Comparison of ENCODE assay signal across 9 mouse cellular contexts in the genomic region with DNA sequence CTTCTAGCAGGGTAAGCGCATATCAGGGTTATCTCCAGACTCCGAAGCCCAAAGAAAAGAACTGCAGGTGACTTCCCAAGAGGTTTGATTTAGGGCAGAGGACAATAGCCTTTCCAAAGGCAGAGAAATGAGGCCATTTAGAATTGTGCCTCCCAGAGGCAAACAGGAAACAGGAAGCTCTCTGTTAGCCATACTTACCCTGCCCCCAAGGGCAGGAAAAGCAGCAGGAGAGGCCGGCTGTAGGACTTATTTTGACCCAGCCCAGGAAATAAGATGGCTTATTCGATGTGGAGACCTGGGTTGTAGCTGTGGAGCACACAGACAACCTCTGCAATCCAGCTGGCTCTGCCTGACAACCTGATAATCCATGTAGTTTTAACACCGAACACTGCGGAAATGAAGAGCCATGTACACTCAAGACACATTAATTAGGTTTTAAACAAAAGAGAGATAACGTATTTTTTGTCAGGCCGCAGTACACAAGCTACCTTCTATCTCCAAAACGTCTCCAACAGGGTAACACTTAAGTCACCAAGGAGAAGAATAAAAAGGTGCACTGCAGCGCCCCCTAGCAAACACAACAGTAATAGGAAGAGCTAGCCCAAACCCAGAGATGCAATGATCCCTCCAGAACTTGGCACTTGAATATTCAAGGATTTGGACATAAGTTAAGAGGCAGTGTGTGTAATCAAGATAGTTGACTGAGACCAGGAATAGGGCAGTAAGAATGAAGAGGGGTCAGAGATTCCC.
DNase-seq lines count a peak whose midpoint lies in the region; ATAC-seq and TF ChIP-seq lines count a peak whose summit lies in the region.
"Had no signal": no experiment of that assay in that cellular context is flagged by ENCODE, and none has a peak within 500 bp of the region (broad histone marks: within the 10 kb centered on the region; RNA-seq: fewer than 3 reads in every experiment).

No protein-coding gene starts in this region.

- 0 out of 2 replicates have a peak, but pooled peaks cover 2% of the 10 kb centered on the region for H3K4me1 ChIP-seq in kidney, embryonic 15.5 days
- H3K4me1 ChIP-seq in cortical plate, adult 2 months (ENCODE audit: control insufficient read depth, insufficient read depth, low read length), result no peaks in the 10 kb centered on the region
- H3K4me1 ChIP-seq: neural tube, embryonic 13.5 days had no signal

- 68% methylated on average over 10 of the region's 10 CpGs for WGBS in kidney, embryonic 15.5 days

- ATAC-seq in kidney, embryonic 15.5 days (replicated peaks; ENCODE audit: low FRiP score), result no peak

- TF ChIP-seq CTCF in cortical plate, adult 2 months (IDR thresholded peaks at IDR 0.05; ENCODE audit: extremely low read depth, insufficient read depth, low read length), result 0 out of 2 replicates have a peak, but pooled peaks have one; percentile 15

- no peak for TF ChIP-seq POLR2A in cortical plate, adult 2 months (IDR thresholded peaks at IDR 0.05; ENCODE audit: extremely low read depth, insufficient read depth, low read length)

- peak; percentile 16 for DNase-seq in kidney, adult 11 months
- peak; percentile 34 for DNase-seq in MEL-GATA-1-ER (ENCODE audit: extremely low read depth, low read depth)
- DNase-seq in lung, adult 18-20 months, result peak; percentile 27 to 44
- DNase-seq in cerebellum, postnatal 36 days, result no peak
- DNase-seq in urinary bladder, adult 2 months (ENCODE audit: low spot score), result no peak
- no peak for DNase-seq in layer of hippocampus, postnatal 36 days

- H3K4me2 ChIP-seq in kidney, embryonic 15.5 days, result no peak overlapping the region
- H3K4me2 ChIP-seq: neural tube, embryonic 13.5 days had no signal

- no peak overlapping the region; the same call in 1 of the 2 replicates for H3K27ac ChIP-seq in kidney, embryonic 15.5 days
- H3K27ac ChIP-seq in cortical plate, adult 2 months (ENCODE audit: insufficient read depth, low read length), result no peak overlapping the region
- H3K27ac ChIP-seq: neural tube, embryonic 13.5 days had no signal

- H3K9ac ChIP-seq in kidney, embryonic 15.5 days, result no peak overlapping the region
- H3K9ac ChIP-seq: neural tube, embryonic 13.5 days had no signal

- no peaks in the 10 kb centered on the region for H3K9me3 ChIP-seq in kidney, embryonic 15.5 days (replicated peaks)

- H3K27me3 ChIP-seq in kidney, embryonic 15.5 days, result no peaks in the 10 kb centered on the region
- H3K27me3 ChIP-seq: neural tube, embryonic 13.5 days had no signal

- no peaks in the 10 kb centered on the region for H3K36me3 ChIP-seq in kidney, embryonic 15.5 days
- H3K36me3 ChIP-seq: neural tube, embryonic 13.5 days had no signal

- no peak overlapping the region for H3K4me3 ChIP-seq in kidney, embryonic 15.5 days (replicated peaks)
- no peak overlapping the region for H3K4me3 ChIP-seq in cortical plate, adult 2 months (ENCODE audit: insufficient read depth, low read length)
- H3K4me3 ChIP-seq: neural tube, embryonic 13.5 days had no signal

Comparison
In these comparisons a context has a peak if more than half of its experiments do, and no peak if none do; other contexts are left out.
1. DNase-seq: peak in kidney, adult 11 months (single experiment), MEL-GATA-1-ER (single experiment) and lung, adult 18-20 months (2 of 2); none in cerebellum, postnatal 36 days (0 of 2), urinary bladder, adult 2 months (single experiment) and layer of hippocampus, postnatal 36 days (0 of 2).